Mouse (Mus musculus) layer of hippocampus, adult 9-11 months (tissue): ENCODE data around the gene Olfr1297.

ENCODE experiments used
- DNase-seq: peaks from one replicate; pipeline ENCODE4 v3.0.0; 2022

The Olfr1297 gene

GRCm38 (mm10) chr2:111626397-111626796 lies at the start of gene Olfr1297:
Gene Olfr1297, minus strand, starts transcription at chr2:111626497.
- no peak for DNase-seq

- DNase-seq: no peak
These were observed 34.8 kb upstream of the Olfr1297 start, which contains the start of gene Olfr1299 for GRCm38 (mm10) chr2:111661119-111661518. Gene Olfr1299, plus strand, starts transcription at chr2:111661419.

GRCm38 (mm10) chr2:111649101-111649500 lies 22.8 kb upstream of the Olfr1297 start, which contains the start of gene Olfr1298:
Gene Olfr1298, minus strand, starts transcription at chr2:111649201.
- no peak for DNase-seq

GRCm38 (mm10) chr2:111569581-111569980 lies 56.7 kb downstream of the Olfr1297 start, which contains the start of gene Olfr1295:
Gene Olfr1295, minus strand, starts transcription at chr2:111569681.
- DNase-seq: no peak
